ENCODE assay signal across 14 mouse cellular contexts in genomic region chr12:54099458-54099857, GRCm38 (mm10).
"Had no signal": no experiment of that assay in that cellular context is flagged by ENCODE, and none has a peak within 500 bp of the region (broad histone marks: within the 10 kb centered on the region; RNA-seq: fewer than 3 reads in every experiment).

No protein-coding gene starts in this region.

- H3K27me3 ChIP-seq: heart, embryonic 12.5 days; hindbrain, embryonic 12.5 days; hindbrain, embryonic 13.5 days; hindbrain, embryonic 15.5 days; intestine, embryonic 15.5 days had no signal

- H3K4me1 ChIP-seq: heart, embryonic 12.5 days; heart, embryonic 13.5 days; heart, embryonic 15.5 days; hindbrain, embryonic 12.5 days; hindbrain, embryonic 13.5 days; hindbrain, embryonic 15.5 days had no signal

- H3K9ac ChIP-seq: heart, embryonic 12.5 days; heart, embryonic 13.5 days; heart, embryonic 15.5 days; hindbrain, embryonic 12.5 days; hindbrain, embryonic 13.5 days; hindbrain, embryonic 14.5 days; hindbrain, embryonic 15.5 days; intestine, embryonic 15.5 days; kidney, embryonic 15.5 days had no signal

- H3K27ac ChIP-seq: heart, embryonic 13.5 days; heart, embryonic 15.5 days; hindbrain, embryonic 10.5 days; hindbrain, embryonic 12.5 days; hindbrain, embryonic 13.5 days; hindbrain, embryonic 14.5 days; hindbrain, embryonic 15.5 days; hindbrain, postnatal 0 days; intestine, embryonic 15.5 days; kidney, embryonic 15.5 days; kidney, postnatal 0 days; layer of hippocampus, adult 2 months; left cerebral cortex, adult 2 months had no signal

- H3K9me3 ChIP-seq: heart, embryonic 12.5 days; heart, embryonic 13.5 days; heart, embryonic 15.5 days; hindbrain, embryonic 10.5 days; hindbrain, embryonic 12.5 days; hindbrain, embryonic 13.5 days; hindbrain, embryonic 15.5 days; intestine, embryonic 15.5 days; kidney, embryonic 15.5 days had no signal

- H3K4me3 ChIP-seq: heart, embryonic 12.5 days; heart, embryonic 13.5 days; heart, embryonic 15.5 days; hindbrain, embryonic 10.5 days; hindbrain, embryonic 12.5 days; hindbrain, embryonic 13.5 days; hindbrain, embryonic 15.5 days; intestine, embryonic 15.5 days; kidney, embryonic 15.5 days; layer of hippocampus, adult 2 months; left cerebral cortex, adult 2 months had no signal

- H3K36me3 ChIP-seq: heart, embryonic 12.5 days; heart, embryonic 13.5 days; heart, embryonic 15.5 days; hindbrain, embryonic 10.5 days; hindbrain, embryonic 12.5 days; hindbrain, embryonic 13.5 days; hindbrain, embryonic 15.5 days; intestine, embryonic 15.5 days; kidney, embryonic 15.5 days had no signal
